Mouse (Mus musculus): ENCODE data around the gene Macrod1. TPM values are rescaled to one million over a fixed set of nuclear protein-coding genes. Genes with fewer than 3 reads are reported as not detected.

Macrod1 gene
- polyA plus RNA-seq, 1 experiment from 2014 or later, result 32.9 TPM

DNA sequence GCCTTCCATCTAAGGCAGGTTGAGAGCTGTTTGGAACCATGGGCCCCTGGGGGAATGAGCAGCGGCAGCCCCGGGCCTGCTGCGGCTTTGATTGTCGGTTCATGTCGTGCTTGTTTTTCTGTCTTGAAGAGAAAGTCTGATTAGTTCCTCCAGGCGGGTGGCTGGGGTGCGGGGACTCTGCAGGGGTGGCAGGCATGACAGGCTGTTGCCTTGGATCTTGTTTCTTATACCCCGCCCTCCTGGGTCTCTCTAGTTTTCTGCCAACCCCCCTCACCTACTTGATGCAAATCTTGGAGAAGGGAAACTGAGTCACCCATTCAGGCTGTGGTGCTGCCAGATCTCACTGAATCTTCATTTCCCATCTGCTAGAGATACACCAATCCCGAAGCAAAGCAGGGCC is 31.9 kb downstream of the Macrod1 start:
- Histone ChIP-seq H3K4me2 (no peak overlapping the region), H3K4me3 (no peak overlapping the region), H3K36me3 (no peaks in the 10 kb centered on the region), H3K4me1 (peaks cover 27% of the 10 kb centered on the region), H3K9ac (no peak overlapping the region), H3K9me3 (no peaks in the 10 kb centered on the region), H3K27ac (replicated peaks) (no peak overlapping the region), H3K27me3 (replicated peaks) (peaks cover 80% of the 10 kb centered on the region)
- ATAC-seq (ENCODE audit: extremely low read depth, insufficient number of reproducible peaks, low FRiP score, low TSS enrichment), result no peak
- 29% methylated on average over 9 of the region's 9 CpGs for WGBS

DNA sequence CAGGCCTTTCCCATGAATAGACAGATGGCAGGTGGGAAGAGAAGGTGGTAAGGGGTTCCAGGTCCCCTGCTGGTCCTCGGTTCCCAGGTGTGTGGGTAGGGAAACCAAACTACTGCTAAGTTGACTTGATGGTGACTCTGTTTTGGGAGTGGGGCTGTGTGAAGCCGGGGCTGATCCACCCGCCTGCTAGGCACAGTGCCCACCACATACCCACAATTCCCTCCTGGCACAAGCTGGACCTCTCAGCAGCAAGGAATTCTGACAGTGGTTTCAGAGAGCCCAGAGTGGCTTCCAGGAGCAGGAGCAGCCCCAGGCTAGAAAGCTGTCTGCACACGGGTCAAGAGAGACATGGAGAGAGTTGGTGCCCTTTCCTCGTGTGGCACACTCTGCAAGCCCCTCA is 32.4 kb downstream of the Macrod1 start:
- Histone ChIP-seq H3K27ac (replicated peaks) (no peak overlapping the region), H3K27me3 (replicated peaks) (peaks cover 77% of the 10 kb centered on the region), H3K9ac (peak overlapping the region; percentile 6; the same call in 1 of the 2 replicates), H3K4me2 (no peak overlapping the region), H3K4me3 (no peak overlapping the region), H3K9me3 (no peaks in the 10 kb centered on the region), H3K36me3 (no peaks in the 10 kb centered on the region), H3K4me1 (peaks cover 26% of the 10 kb centered on the region)
- WGBS, result 64% methylated on average over 5 of the region's 5 CpGs
- ATAC-seq (ENCODE audit: extremely low read depth, insufficient number of reproducible peaks, low FRiP score, low TSS enrichment), result no peak

DNA sequence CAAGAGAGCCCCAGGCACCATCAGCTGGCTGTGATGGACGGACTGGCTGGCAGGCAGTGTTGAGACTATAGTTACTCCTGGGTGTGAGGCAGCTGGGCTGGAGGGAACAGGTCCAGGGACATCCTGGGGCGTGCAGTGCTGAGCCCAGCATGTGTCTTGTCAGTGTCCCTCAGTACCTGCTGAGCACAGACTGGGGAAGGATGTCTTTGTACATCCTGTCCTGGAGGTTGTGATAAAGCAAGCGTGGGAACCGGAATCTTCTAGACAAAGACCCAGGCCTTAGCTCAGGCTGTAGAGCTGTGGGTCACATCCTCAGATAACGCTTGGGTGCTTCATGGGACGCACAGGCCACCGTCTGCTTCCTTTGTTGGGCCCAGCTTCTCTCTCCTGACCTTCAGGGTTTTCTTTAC is 33.2 kb downstream of the Macrod1 start:
- 52% methylated on average over 7 of the region's 7 CpGs for WGBS
- Histone ChIP-seq H3K9ac (no peak overlapping the region), H3K4me1 (peaks cover 24% of the 10 kb centered on the region), H3K27ac (replicated peaks) (peak overlapping the region; percentile 59; the same call in 1 of the 2 replicates), H3K36me3 (no peaks in the 10 kb centered on the region), H3K4me3 (no peak overlapping the region), H3K27me3 (replicated peaks) (peaks cover 78% of the 10 kb centered on the region), H3K9me3 (no peaks in the 10 kb centered on the region), H3K4me2 (no peak overlapping the region)
- ATAC-seq (ENCODE audit: extremely low read depth, insufficient number of reproducible peaks, low FRiP score, low TSS enrichment), result no peak

DNA sequence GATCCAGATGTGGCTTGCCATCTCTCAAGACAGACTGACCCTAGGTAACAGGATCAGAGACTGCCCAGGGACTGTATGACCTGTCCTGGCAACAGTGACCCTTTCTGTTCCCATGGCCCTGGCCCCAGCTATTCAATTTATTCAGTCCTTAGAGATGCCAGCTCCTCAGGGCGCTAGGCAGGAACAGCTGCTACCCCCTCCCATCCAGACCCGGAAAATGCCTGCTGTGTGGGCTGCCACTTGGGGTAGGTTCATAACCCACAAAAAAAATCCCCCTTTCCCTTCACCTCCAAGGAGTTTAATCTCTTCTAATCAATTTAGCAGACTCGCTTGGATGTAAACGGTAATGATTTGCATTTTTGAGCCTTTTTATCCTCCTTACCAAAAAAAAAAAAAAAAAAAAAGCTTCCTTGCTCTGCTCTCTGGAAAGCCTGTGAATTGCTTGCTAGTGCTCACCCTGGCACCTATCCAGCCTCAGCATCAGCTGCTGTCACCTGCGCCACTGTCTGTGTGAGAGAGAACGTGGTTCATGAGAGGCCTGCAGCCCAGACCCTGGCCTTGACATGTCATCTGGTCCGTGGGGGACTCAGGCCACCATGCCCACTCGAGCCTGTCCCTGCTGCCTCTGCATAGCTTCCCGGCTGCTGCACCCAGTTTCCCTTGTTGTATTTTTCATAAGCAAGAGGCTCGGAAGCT is 33.9 kb downstream of the Macrod1 start:
- WGBS, result 32% methylated on average over 10 of the region's 10 CpGs
- Histone ChIP-seq H3K4me2 (no peak overlapping the region), H3K4me3 (no peak overlapping the region), H3K27me3 (replicated peaks) (peaks cover 78% of the 10 kb centered on the region), H3K36me3 (no peaks in the 10 kb centered on the region), H3K4me1 (peaks cover 20% of the 10 kb centered on the region), H3K27ac (replicated peaks) (peak overlapping the region; percentile 59), H3K9me3 (no peaks in the 10 kb centered on the region), H3K9ac (no peak overlapping the region)
- ATAC-seq (ENCODE audit: extremely low read depth, insufficient number of reproducible peaks, low FRiP score, low TSS enrichment), result no peak

DNA sequence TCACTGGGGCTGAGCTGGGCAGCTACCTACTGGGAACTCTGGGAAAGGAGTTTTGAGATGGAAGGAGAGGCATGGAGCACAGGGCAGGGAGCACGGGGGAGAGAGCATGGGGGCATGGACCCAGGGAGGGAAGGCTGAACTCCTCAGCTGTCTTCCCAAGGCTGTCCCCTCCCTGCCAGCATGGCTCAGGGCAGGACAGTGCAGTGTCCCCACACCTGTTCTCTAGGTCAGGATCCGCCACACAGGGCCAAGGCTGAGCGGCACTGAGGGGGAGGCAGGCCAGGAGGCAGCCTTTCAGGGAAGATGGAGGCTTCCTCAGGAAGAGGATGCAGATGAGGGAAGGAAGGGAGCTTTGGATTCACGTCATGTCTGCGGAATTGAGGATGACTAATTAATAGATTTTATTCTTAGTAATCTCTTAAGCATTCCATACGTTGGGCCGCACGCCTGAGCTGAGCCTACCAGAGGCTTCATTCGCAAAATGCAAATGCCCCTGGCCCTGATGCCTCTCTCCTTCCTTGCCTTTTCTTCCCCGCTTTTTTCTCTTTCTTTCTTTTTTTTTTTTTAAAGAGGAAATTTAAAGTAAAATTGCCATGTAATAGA is 34.9 kb downstream of the Macrod1 start:
- Histone ChIP-seq H3K27ac (replicated peaks) (peak overlapping the region; percentile 39; the same call in 1 of the 2 replicates), H3K9me3 (no peaks in the 10 kb centered on the region), H3K27me3 (replicated peaks) (peaks cover 78% of the 10 kb centered on the region), H3K9ac (no peak overlapping the region), H3K4me3 (no peak overlapping the region), H3K36me3 (no peaks in the 10 kb centered on the region), H3K4me1 (peaks cover 20% of the 10 kb centered on the region), H3K4me2 (no peak overlapping the region)
- WGBS, result 74% methylated on average over 10 of the region's 10 CpGs
- no peak for ATAC-seq (ENCODE audit: extremely low read depth, insufficient number of reproducible peaks, low FRiP score, low TSS enrichment)

DNA sequence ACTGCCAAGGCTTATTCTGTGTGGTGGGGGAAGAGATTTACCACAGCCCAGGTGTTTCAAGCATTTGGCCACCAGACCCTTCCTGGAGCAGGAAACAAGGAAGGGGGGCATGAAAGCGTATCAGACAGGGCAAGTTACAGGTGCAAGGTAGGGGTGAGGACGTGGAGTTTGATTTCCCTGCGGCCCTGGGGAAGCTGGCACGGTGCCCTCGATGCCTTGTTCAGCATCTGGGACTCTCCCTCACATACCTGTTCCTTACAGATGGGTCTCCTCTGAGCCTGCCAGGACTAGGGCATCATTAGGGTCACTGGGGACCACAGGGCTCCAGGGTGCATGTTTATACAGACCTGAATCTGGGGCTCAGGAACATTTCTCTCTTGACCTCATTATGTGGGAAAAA is 36.1 kb downstream of the Macrod1 start:
- no peak for ATAC-seq (ENCODE audit: extremely low read depth, insufficient number of reproducible peaks, low FRiP score, low TSS enrichment)
- no peaks in the 10 kb centered on the region for H3K36me3 ChIP-seq
- H3K27me3 ChIP-seq (replicated peaks), result peaks cover 78% of the 10 kb centered on the region
- peaks cover 20% of the 10 kb centered on the region for H3K4me1 ChIP-seq
- 83% methylated on average over 5 of the region's 5 CpGs for WGBS
- H3K9ac ChIP-seq, result no peak overlapping the region
- no peak overlapping the region for H3K27ac ChIP-seq (replicated peaks)
- no peak overlapping the region for H3K4me3 ChIP-seq
- H3K9me3 ChIP-seq, result no peaks in the 10 kb centered on the region
- no peak overlapping the region for H3K4me2 ChIP-seq

DNA sequence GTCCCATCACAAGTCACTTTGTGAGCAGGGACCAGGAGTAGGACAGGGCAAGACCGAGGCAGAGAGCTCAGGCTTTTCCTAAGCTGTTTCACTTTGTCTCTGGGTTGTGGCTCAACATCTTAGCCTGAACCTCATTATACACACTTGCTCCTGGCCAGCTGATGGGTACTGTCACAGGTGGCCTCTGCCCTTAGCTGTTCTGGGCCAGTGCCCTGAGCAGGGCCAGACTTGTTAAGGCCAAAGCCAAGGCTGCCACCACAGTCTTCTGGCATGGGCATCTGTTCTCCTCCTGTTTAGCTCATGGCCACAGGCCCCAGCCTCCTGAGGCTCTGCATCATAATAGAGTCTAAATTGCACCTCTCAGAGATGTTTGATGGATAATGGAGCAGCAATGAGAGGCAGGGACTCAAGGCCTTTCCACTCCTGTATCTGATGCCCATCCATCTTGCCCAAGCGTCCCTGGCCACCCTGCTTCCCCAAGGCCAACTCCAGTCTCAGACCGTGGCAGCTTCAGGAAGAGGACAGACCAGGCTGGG is 43.1 kb downstream of the Macrod1 start:
- no peak for ATAC-seq (ENCODE audit: extremely low read depth, insufficient number of reproducible peaks, low FRiP score, low TSS enrichment)
- Histone ChIP-seq H3K9ac (no peak overlapping the region), H3K9me3 (no peaks in the 10 kb centered on the region), H3K4me1 (peaks cover 15% of the 10 kb centered on the region), H3K4me2 (no peak overlapping the region), H3K27ac (replicated peaks) (no peak overlapping the region), H3K36me3 (no peaks in the 10 kb centered on the region), H3K27me3 (replicated peaks) (peaks cover 41% of the 10 kb centered on the region), H3K4me3 (no peak overlapping the region)
- 85% methylated on average over 3 of the region's 3 CpGs for WGBS

DNA sequence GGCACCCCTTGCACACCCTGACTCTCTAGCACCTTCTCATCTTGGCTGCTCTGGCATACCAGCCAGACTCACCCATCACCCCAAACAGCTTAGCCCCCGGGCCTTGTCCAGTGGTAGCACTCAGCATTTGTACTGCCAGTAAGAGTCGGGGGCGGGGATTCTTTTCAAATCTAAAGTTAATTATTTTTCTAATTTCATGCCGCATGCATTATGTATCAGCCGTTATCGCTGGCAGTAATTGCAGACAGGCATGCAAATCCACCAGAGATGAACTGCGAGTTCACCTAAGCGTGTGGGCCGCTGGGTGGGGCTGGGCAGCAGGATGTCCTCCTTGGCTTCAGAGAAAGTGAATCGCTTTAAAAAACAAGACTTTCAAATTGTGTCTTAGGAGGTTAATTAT is 45.4 kb downstream of the Macrod1 start:
- Histone ChIP-seq H3K4me3 (no peak overlapping the region), H3K4me2 (no peak overlapping the region), H3K4me1 (peaks cover 23% of the 10 kb centered on the region), H3K9me3 (no peaks in the 10 kb centered on the region), H3K36me3 (no peaks in the 10 kb centered on the region), H3K27me3 (replicated peaks) (peaks cover 24% of the 10 kb centered on the region), H3K27ac (replicated peaks) (no peak overlapping the region), H3K9ac (no peak overlapping the region)
- no peak for ATAC-seq (ENCODE audit: extremely low read depth, insufficient number of reproducible peaks, low FRiP score, low TSS enrichment)
- WGBS, result 86% methylated on average over 10 of the region's 10 CpGs

DNA sequence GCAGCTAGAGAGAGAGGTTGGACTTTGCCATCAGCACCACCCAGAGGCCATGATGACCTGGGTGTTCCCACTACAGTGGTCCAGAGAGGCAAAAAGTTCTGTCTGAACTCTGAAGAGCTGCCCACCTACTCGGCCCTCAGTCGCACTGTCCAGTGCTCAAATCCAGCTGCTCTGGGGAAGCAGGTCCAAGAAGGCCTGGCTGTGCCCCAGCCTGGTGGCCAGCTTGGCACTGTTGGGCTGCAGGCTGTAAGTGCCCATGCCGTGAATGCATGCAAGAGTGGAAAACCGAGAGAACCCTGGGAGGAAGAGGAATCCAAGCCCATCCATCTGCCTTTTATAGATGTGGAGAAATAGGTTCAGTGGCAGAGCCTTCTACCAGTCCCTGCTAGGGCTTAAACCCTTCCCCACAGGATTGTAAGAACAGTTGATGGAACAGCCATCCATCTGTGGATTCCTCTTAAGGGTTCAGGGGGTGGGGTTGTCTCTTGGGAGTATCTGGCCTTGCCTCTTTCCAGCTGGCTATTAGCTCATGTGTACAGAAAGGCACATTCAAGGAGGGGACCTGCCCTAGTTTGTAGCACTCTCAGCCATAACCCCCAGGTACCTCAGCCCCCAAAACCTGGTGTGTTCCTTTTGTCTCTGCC is 46.9 kb downstream of the Macrod1 start:
- ATAC-seq (ENCODE audit: extremely low read depth, insufficient number of reproducible peaks, low FRiP score, low TSS enrichment), result 0 out of 2 replicates have a peak, but pooled peaks have one; percentile 11
- Histone ChIP-seq H3K36me3 (no peaks in the 10 kb centered on the region), H3K9ac (peak overlapping the region; percentile 30), H3K27ac (replicated peaks) (no peak overlapping the region), H3K27me3 (replicated peaks) (peaks cover 11% of the 10 kb centered on the region), H3K4me2 (peak overlapping the region; percentile 40), H3K4me1 (peaks cover 31% of the 10 kb centered on the region), H3K9me3 (no peaks in the 10 kb centered on the region), H3K4me3 (peak overlapping the region; percentile 8; the same call in 1 of the 2 replicates)
- WGBS, result 64% methylated on average over 4 of the region's 4 CpGs

DNA sequence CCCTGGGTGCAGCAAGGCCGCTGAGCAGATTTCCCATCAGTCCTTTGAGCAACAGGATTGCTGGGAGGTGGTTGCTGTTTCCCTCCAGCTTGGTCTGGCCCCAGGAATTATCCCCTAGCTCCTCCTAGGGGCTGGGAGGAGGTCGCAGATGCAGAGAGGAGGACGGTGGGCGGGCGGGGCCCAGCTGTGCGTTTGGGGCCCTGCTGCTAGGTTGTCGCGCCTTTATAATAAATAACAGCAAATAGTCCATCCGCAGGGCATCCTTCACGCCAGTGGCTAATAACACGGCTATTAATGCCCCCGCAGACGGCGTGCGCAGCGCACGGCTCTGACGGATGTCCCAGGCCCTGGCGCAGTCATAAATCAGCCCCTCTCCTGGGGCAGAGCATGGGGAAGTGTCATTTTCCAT is 47.4 kb downstream of the Macrod1 start:
- Histone ChIP-seq H3K36me3 (no peaks in the 10 kb centered on the region), H3K9me3 (no peaks in the 10 kb centered on the region), H3K4me2 (peak overlapping the region; percentile 40), H3K27me3 (replicated peaks) (0 out of 2 replicates have a peak, but pooled peaks cover 7% of the 10 kb centered on the region), H3K27ac (replicated peaks) (no peak overlapping the region), H3K9ac (peak overlapping the region; percentile 30), H3K4me3 (peak overlapping the region; percentile 8; the same call in 1 of the 2 replicates), H3K4me1 (peaks cover 35% of the 10 kb centered on the region)
- no peak for ATAC-seq (ENCODE audit: extremely low read depth, insufficient number of reproducible peaks, low FRiP score, low TSS enrichment)
- WGBS, result 33% methylated on average over 19 of the region's 19 CpGs

DNA sequence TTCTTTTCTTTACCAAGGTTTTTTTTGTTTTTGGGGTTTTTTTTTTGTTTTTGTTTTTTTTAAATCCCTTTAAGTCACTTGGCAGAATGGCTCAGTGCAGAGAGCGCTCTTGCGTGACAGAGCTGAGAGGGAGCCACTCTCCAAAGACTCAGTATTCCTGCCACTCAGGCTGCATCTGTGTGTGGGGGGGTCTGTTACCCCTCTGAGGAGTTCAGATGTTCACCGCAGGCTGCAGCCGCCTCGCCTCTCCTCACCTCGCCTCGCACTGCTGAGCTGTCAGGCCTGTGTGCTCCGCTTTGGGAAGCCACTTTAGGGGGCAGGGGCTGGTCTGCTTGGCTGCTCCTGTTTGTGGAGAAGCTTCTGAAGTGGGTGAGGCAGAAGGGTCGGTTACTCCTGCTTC is 48.9 kb downstream of the Macrod1 start, which contains the start of gene Flrt1:
Flrt1 (minus strand) TSS at position 186 of the 400 bp plus-strand sequence.
- 0 out of 2 replicates have a peak within 1 kb of the TSS, but pooled peaks have one; percentile 3 for H3K9ac ChIP-seq
- WGBS, result 51% methylated on average over 9 of the region's 9 CpGs

More for the DNA sequence above, 48.9 kb downstream of the Macrod1 start, which contains the start of gene Flrt1:
- peaks cover 45% of the 10 kb centered on the region for H3K4me1 ChIP-seq
- H3K4me3 ChIP-seq, result no peak within 1 kb of the TSS
- no peaks in the 10 kb centered on the region for H3K9me3 ChIP-seq
- H3K27me3 ChIP-seq (replicated peaks), result 0 out of 2 replicates have a peak, but pooled peaks cover 7% of the 10 kb centered on the region
- H3K4me2 ChIP-seq, result no peak within 1 kb of the TSS
- no peak within 1 kb of the TSS for H3K27ac ChIP-seq (replicated peaks)
- H3K36me3 ChIP-seq, result no peaks in the 10 kb centered on the region
- no peak for ATAC-seq (ENCODE audit: extremely low read depth, insufficient number of reproducible peaks, low FRiP score, low TSS enrichment)
